Mouse (Mus musculus) kidney, adult 2 months (tissue): ENCODE measurements around the gene Apmap.

Experiments used
- CTCF ChIP-seq: fragments of 200-500 bp; conservative IDR thresholded peaks from 2 replicates; pipeline ENCODE4 v1.5.1; 2011; ENCODE audit warnings: low read depth, mild to moderate bottlenecking, control low read depth, low read length, moderate library complexity, mixed read lengths; ENCODE audit not compliant: insufficient read depth, insufficient read length
- POLR2A ChIP-seq: fragments of 200-500 bp; IDR thresholded peaks from one replicate; pipeline ENCODE4 v1.6.1; 2011; ENCODE audit warnings: low read depth, low read length, control low read depth

DNA sequence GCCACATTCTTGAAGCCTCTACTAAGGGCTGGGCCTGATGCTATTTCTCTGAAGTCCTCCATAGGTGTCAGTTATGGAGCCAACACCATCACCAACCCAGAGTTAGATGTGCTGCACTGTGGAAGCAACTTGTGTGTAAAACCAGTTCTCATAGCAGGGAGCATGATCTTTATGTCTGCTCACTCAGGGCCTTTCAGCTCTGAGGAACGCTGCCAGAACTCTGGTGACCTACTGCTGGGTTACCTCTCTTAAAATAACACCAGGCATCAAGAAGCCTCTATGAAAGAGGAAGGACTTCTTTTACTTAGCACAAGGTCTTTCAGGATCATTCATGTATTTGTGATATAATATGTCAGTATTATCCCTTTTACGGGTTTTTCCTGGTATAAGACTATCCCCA, 6.2 kb downstream of the Apmap start:
- TF ChIP-seq CTCF, result no peak
- no peak for TF ChIP-seq POLR2A
